9 mouse cellular contexts compared by ENCODE assay signal in genomic region chr16:16559878-16560531, GRCm38 (mm10). TPM values are rescaled to one million over a fixed set of nuclear protein-coding genes. Genes with fewer than 3 reads are reported as not detected.
A peak's percentile ranks its signal among the peaks of the same experiment; 100 is the strongest.
DNase-seq lines count a peak whose midpoint lies in the region; ATAC-seq and TF ChIP-seq lines count a peak whose summit lies in the region.
"Had no signal": no experiment of that assay in that cellular context is flagged by ENCODE, and none has a peak within 500 bp of the region (broad histone marks: within the 10 kb centered on the region; RNA-seq: fewer than 3 reads in every experiment).

No protein-coding gene starts in this region.

- TF ChIP-seq EP300 in heart, postnatal 0 days (IDR thresholded peaks at IDR 0.05; ENCODE audit: low read depth): no peak

- H3K27ac ChIP-seq in forebrain, embryonic 11.5 days (ENCODE audit: low read depth, low read length): peak overlapping the region; percentile 96
- H3K27ac ChIP-seq in heart, postnatal 0 days (ENCODE audit: low read depth): 0 out of 2 replicates have a peak overlapping the region, but pooled peaks have one; percentile 7
- H3K27ac ChIP-seq in liver, embryonic 11.5 days (ENCODE audit: low read depth, low read length): no peak overlapping the region; the same call in 1 of the 2 replicates
- H3K27ac ChIP-seq in olfactory bulb, adult 2 months (ENCODE audit: insufficient read depth, low read depth, low read length): peak overlapping the region; percentile 94

- peak; percentile 98 for ATAC-seq in forebrain, embryonic 11.5 days (replicated peaks; ENCODE audit: low FRiP score)
- peak; percentile 87 for ATAC-seq in heart, postnatal 0 days (ENCODE audit: insufficient read depth, low read depth)
- ATAC-seq in liver, embryonic 11.5 days (replicated peaks; ENCODE audit: low FRiP score): peak; percentile 74; the same call in 1 of the 2 replicates

- H3K4me2 ChIP-seq in forebrain, embryonic 11.5 days (ENCODE audit: low read depth, low read length, severe bottlenecking): peak overlapping the region; percentile 48
- peak overlapping the region; percentile 19 for H3K4me2 ChIP-seq in heart, postnatal 0 days (ENCODE audit: low read depth, low read length)
- peak overlapping the region; percentile 6; the same call in 1 of the 2 replicates for H3K4me2 ChIP-seq in liver, embryonic 11.5 days

- peak overlapping the region; percentile 42 for H3K4me3 ChIP-seq in forebrain, embryonic 11.5 days (ENCODE audit: low read depth, low read length)
- no peak overlapping the region for H3K4me3 ChIP-seq in heart, postnatal 0 days (ENCODE audit: low read depth, low read length)
- no peak overlapping the region for H3K4me3 ChIP-seq in liver, embryonic 11.5 days (ENCODE audit: low read depth, low read length)
- H3K4me3 ChIP-seq in olfactory bulb, adult 2 months (ENCODE audit: insufficient read depth, low read depth, low read length): peak overlapping the region; percentile 34; the same call in 1 of the 2 replicates

- H3K27me3 ChIP-seq in forebrain, embryonic 11.5 days (ENCODE audit: control insufficient read depth, insufficient read depth, low read length): no peaks in the 10 kb centered on the region
- no peaks in the 10 kb centered on the region for H3K27me3 ChIP-seq in heart, postnatal 0 days (ENCODE audit: control insufficient read depth, insufficient read depth, low read length)
- H3K27me3 ChIP-seq in liver, embryonic 11.5 days (replicated peaks; ENCODE audit: control insufficient read depth, insufficient read depth, low read length): no peaks in the 10 kb centered on the region

- no peak for TF ChIP-seq CTCF in heart, postnatal 0 days (IDR thresholded peaks at IDR 0.05; ENCODE audit: low read depth)
- TF ChIP-seq CTCF in olfactory bulb, adult 2 months (IDR thresholded peaks at IDR 0.05; ENCODE audit: insufficient read depth, low read depth, low read length): no peak

- H3K36me3 ChIP-seq in forebrain, embryonic 11.5 days (ENCODE audit: control insufficient read depth, insufficient read depth, low read length): no peaks in the 10 kb centered on the region
- no peaks in the 10 kb centered on the region for H3K36me3 ChIP-seq in heart, postnatal 0 days (replicated peaks; ENCODE audit: control insufficient read depth, insufficient read depth, low read length)
- H3K36me3 ChIP-seq in liver, embryonic 11.5 days (ENCODE audit: control insufficient read depth, insufficient read depth, low read length): no peaks in the 10 kb centered on the region
- H3K36me3 ChIP-seq: G1E had no signal

- peak; percentile 19 for DNase-seq in urinary bladder, postnatal 25 days (ENCODE audit: low spot score)
- no peak for DNase-seq in urinary bladder, postnatal 4 days (ENCODE audit: low spot score in 2 of 2)
- peak; percentile 89 for DNase-seq in forebrain, embryonic 11.5 days (ENCODE audit: low spot score)
- DNase-seq in heart, postnatal 0 days (ENCODE audit: low spot score): peak; percentile 72
- peak; percentile 58 to 77 for DNase-seq in kidney, postnatal 36 days
- peak; percentile 37 for DNase-seq in liver, embryonic 11.5 days (ENCODE audit: low spot score)
- DNase-seq in spleen, postnatal 10 days (ENCODE audit: low spot score in 2 of 2): no peak

- peak overlapping the region; percentile 58 for H3K9ac ChIP-seq in forebrain, embryonic 11.5 days (ENCODE audit: low read length)
- H3K9ac ChIP-seq in heart, postnatal 0 days (replicated peaks; ENCODE audit: low read depth, low read length): no peak overlapping the region; the same call in 1 of the 2 replicates
- no peak overlapping the region for H3K9ac ChIP-seq in liver, embryonic 11.5 days (ENCODE audit: low read depth, low read length)

- TF ChIP-seq POLR2A in olfactory bulb, adult 2 months (IDR thresholded peaks at IDR 0.05; ENCODE audit: insufficient read depth, low read depth, low read length): no peak

- H3K4me1 ChIP-seq in forebrain, embryonic 11.5 days (replicated peaks; ENCODE audit: control insufficient read depth, insufficient read depth, low read length): peaks cover 2% of the 10 kb centered on the region; the same call in 1 of the 2 replicates
- H3K4me1 ChIP-seq in heart, postnatal 0 days (ENCODE audit: control insufficient read depth, insufficient read depth): peaks cover 9% of the 10 kb centered on the region; the same call in 1 of the 2 replicates
- no peaks in the 10 kb centered on the region; the same call in 1 of the 2 replicates for H3K4me1 ChIP-seq in liver, embryonic 11.5 days (replicated peaks; ENCODE audit: control insufficient read depth, insufficient read depth, low read length)
- H3K4me1 ChIP-seq in olfactory bulb, adult 2 months (ENCODE audit: control insufficient read depth, insufficient read depth, low read length): no peaks in the 10 kb centered on the region

- WGBS in forebrain, embryonic 11.5 days: 3% methylated on average over 9 of the region's 9 CpGs
- WGBS in heart, postnatal 0 days: 15% methylated on average over 9 of the region's 9 CpGs
- 21% methylated on average over 9 of the region's 9 CpGs for WGBS in liver, embryonic 11.5 days
- WGBS in olfactory bulb, adult 2 months: 2% methylated on average over 9 of the region's 9 CpGs

- H3K9me3 ChIP-seq in forebrain, embryonic 11.5 days (ENCODE audit: control insufficient read depth, low read length): no peaks in the 10 kb centered on the region
- H3K9me3 ChIP-seq in heart, postnatal 0 days (replicated peaks; ENCODE audit: control insufficient read depth, low read length): no peaks in the 10 kb centered on the region
- no peaks in the 10 kb centered on the region for H3K9me3 ChIP-seq in liver, embryonic 11.5 days (ENCODE audit: control insufficient read depth, low read length)
- H3K9me3 ChIP-seq: G1E had no signal

RNA-seq across cellular contexts. Expression of gene Fgd4, which starts 40.3 kb away (rescaled TPM):
- 20.3 and 23.8 TPM in 2 replicates for polyA plus RNA-seq in forebrain, embryonic 11.5 days (2014; fragmentation: Nextera tagmentation; extraction: Ambion mirVana)
- 10.3 and 13.7 TPM in 2 replicates for total RNA-seq in heart, postnatal 0 days (2014; rRNA removed; ENCODE audit: low replicate concordance)
- polyA plus RNA-seq in heart, postnatal 0 days (2015; fragmentation: Nextera tagmentation; extraction: Ambion mirVana): 8.8 and 10.0 TPM in 2 replicates
- 3.5 and 5.0 TPM in 2 replicates for polyA plus RNA-seq in liver, embryonic 11.5 days (2014; fragmentation: Nextera tagmentation; extraction: Ambion mirVana)
- not detected in 2 replicates for polyA plus RNA-seq in olfactory bulb, adult 2 months (2012; ENCODE audit: insufficient read depth, insufficient read length, low replicate concordance, missing spikeins)

Comparison
In these comparisons a context has a peak if more than half of its experiments do, and no peak if none do; other contexts are left out.
1. DNase-seq: peak in urinary bladder, postnatal 25 days (single experiment), forebrain, embryonic 11.5 days (single experiment), heart, postnatal 0 days (single experiment), kidney, postnatal 36 days (2 of 2) and liver, embryonic 11.5 days (single experiment); none in urinary bladder, postnatal 4 days (0 of 2) and spleen, postnatal 10 days (0 of 2).
2. H3K4me3 ChIP-seq: peak in forebrain, embryonic 11.5 days (single experiment) and olfactory bulb, adult 2 months (single experiment); none in heart, postnatal 0 days (single experiment) and liver, embryonic 11.5 days (single experiment).
3. Peak in every context shown above with its lines, with median percentiles within 50 percentile points of each other: ATAC-seq and H3K4me2 ChIP-seq.